In the genomic region with DNA sequence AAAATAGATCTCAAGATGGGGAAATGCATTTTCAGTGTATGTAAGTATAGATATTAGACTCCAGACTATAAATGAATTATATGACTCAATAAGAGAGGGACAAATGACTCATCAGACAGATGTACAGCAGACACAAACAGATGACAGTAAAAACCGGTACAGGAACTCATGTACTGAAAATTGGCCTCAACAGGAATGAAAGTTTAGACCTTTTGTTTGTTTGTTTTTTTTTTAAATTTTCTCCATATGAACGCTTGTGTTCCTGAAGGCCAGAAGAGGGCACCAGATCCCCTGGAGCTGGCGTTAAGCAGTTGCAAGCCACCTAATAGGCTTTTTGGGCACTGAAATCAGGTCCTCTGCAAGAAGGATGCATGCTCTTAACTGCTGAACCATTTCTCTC, we compare ENCODE assay signal across 11 mouse cellular contexts. TPM values are rescaled to one million over a fixed set of nuclear protein-coding genes. Genes with fewer than 3 reads are reported as not detected.
DNase-seq lines count a peak whose midpoint lies in the region; ATAC-seq and TF ChIP-seq lines count a peak whose summit lies in the region.
"Had no signal": no experiment of that assay in that cellular context is flagged by ENCODE, and none has a peak within 500 bp of the region (broad histone marks: within the 10 kb centered on the region; RNA-seq: fewer than 3 reads in every experiment).

No protein-coding gene starts in this region.

- no peaks in the 10 kb centered on the region for H3K36me3 ChIP-seq in heart, embryonic 10.5 days
- H3K36me3 ChIP-seq in heart, embryonic 11.5 days (ENCODE audit: control insufficient read depth, insufficient read depth, low read length): no peaks in the 10 kb centered on the region
- H3K36me3 ChIP-seq in midbrain, embryonic 14.5 days (ENCODE audit: control insufficient read depth, insufficient read depth, low read length): no peaks in the 10 kb centered on the region
- H3K36me3 ChIP-seq in midbrain, embryonic 11.5 days (ENCODE audit: control insufficient read depth, insufficient read depth, low read length): no peaks in the 10 kb centered on the region
- no peaks in the 10 kb centered on the region for H3K36me3 ChIP-seq in small intestine, adult 2 months (ENCODE audit: control insufficient read depth, insufficient read depth, low read length)
- H3K36me3 ChIP-seq: forebrain, embryonic 10.5 days; hindbrain, embryonic 15.5 days; midbrain, embryonic 15.5 days had no signal

- peaks cover 3% of the 10 kb centered on the region; the same call in 1 of the 2 replicates for H3K4me1 ChIP-seq in heart, embryonic 10.5 days
- no peaks in the 10 kb centered on the region for H3K4me1 ChIP-seq in heart, embryonic 11.5 days (ENCODE audit: control insufficient read depth, insufficient read depth, low read length)
- no peaks in the 10 kb centered on the region for H3K4me1 ChIP-seq in midbrain, embryonic 14.5 days (ENCODE audit: control insufficient read depth, insufficient read depth, low read length)
- no peaks in the 10 kb centered on the region for H3K4me1 ChIP-seq in midbrain, embryonic 11.5 days (ENCODE audit: control insufficient read depth, insufficient read depth, low read length)
- peaks cover 7% of the 10 kb centered on the region; the same call in 1 of the 2 replicates for H3K4me1 ChIP-seq in bone marrow macrophage, adult 2 months (ENCODE audit: control insufficient read depth, insufficient read depth, low read length)
- no peaks in the 10 kb centered on the region for H3K4me1 ChIP-seq in small intestine, adult 2 months (ENCODE audit: control insufficient read depth, insufficient read depth, insufficient read length, low read length)
- H3K4me1 ChIP-seq: forebrain, embryonic 10.5 days; hindbrain, embryonic 15.5 days; midbrain, embryonic 15.5 days had no signal

- TF ChIP-seq POLR2A in bone marrow macrophage, adult 2 months (IDR thresholded peaks at IDR 0.05; ENCODE audit: borderline replicate concordance, low read depth, low read length): no peak
- no peak for TF ChIP-seq POLR2A in small intestine, adult 2 months (IDR thresholded peaks at IDR 0.05; ENCODE audit: low read depth, low read length)

- no peak overlapping the region for H3K9ac ChIP-seq in heart, embryonic 11.5 days (ENCODE audit: low read depth, low read length)
- H3K9ac ChIP-seq in midbrain, embryonic 14.5 days (replicated peaks; ENCODE audit: low read length): no peak overlapping the region
- H3K9ac ChIP-seq in midbrain, embryonic 11.5 days (ENCODE audit: low read length): no peak overlapping the region
- H3K9ac ChIP-seq: hindbrain, embryonic 15.5 days; midbrain, embryonic 15.5 days had no signal

- peak; percentile 42 for DNase-seq in heart, embryonic 10.5 days (ENCODE audit: low spot score)
- peak; percentile 72 for DNase-seq in midbrain, embryonic 14.5 days
- no peak for DNase-seq in midbrain, embryonic 11.5 days (ENCODE audit: low spot score, missing footprints)
- DNase-seq in adrenal gland, postnatal 10 days: no peak
- no peak for DNase-seq in cerebellum, adult 9-10 months

- H3K27me3 ChIP-seq in heart, embryonic 10.5 days (ENCODE audit: insufficient read depth, poor library complexity, severe bottlenecking): no peaks in the 10 kb centered on the region
- no peaks in the 10 kb centered on the region for H3K27me3 ChIP-seq in heart, embryonic 11.5 days (ENCODE audit: control insufficient read depth, insufficient read depth, low read length)
- H3K27me3 ChIP-seq in midbrain, embryonic 14.5 days (ENCODE audit: control insufficient read depth, insufficient read depth, low read length): no peaks in the 10 kb centered on the region
- no peaks in the 10 kb centered on the region for H3K27me3 ChIP-seq in midbrain, embryonic 11.5 days (ENCODE audit: control insufficient read depth, insufficient read depth, low read length)
- H3K27me3 ChIP-seq in small intestine, adult 2 months (ENCODE audit: control insufficient read depth, insufficient read depth, low read length): no peaks in the 10 kb centered on the region
- H3K27me3 ChIP-seq: hindbrain, embryonic 15.5 days; midbrain, embryonic 15.5 days had no signal

- WGBS in heart, embryonic 10.5 days: 13% methylated on average over 3 of the region's 3 CpGs
- 22% methylated on average over 3 of the region's 3 CpGs for WGBS in heart, embryonic 11.5 days (ENCODE audit: insufficient replicate concordance)
- 23% methylated on average over 3 of the region's 3 CpGs for WGBS in midbrain, embryonic 14.5 days
- WGBS in midbrain, embryonic 11.5 days: 27% methylated on average over 3 of the region's 3 CpGs
- WGBS in small intestine, adult 2 months: 10% methylated on average over 3 of the region's 3 CpGs

- ATAC-seq in heart, embryonic 11.5 days (replicated peaks; ENCODE audit: insufficient number of reproducible peaks, low FRiP score, low TSS enrichment): no peak
- ATAC-seq in midbrain, embryonic 14.5 days (ENCODE audit: low FRiP score, low TSS enrichment): no peak
- ATAC-seq in midbrain, embryonic 11.5 days (ENCODE audit: low FRiP score): no peak
- ATAC-seq: midbrain, embryonic 15.5 days had no signal

- H3K9me3 ChIP-seq in heart, embryonic 10.5 days: no peaks in the 10 kb centered on the region
- no peaks in the 10 kb centered on the region for H3K9me3 ChIP-seq in heart, embryonic 11.5 days (replicated peaks; ENCODE audit: control insufficient read depth, low read length)
- no peaks in the 10 kb centered on the region for H3K9me3 ChIP-seq in midbrain, embryonic 14.5 days (ENCODE audit: control insufficient read depth, low read length)
- no peaks in the 10 kb centered on the region for H3K9me3 ChIP-seq in midbrain, embryonic 11.5 days (ENCODE audit: control insufficient read depth, low read length)
- H3K9me3 ChIP-seq: forebrain, embryonic 10.5 days; hindbrain, embryonic 15.5 days; midbrain, embryonic 15.5 days had no signal

- H3K4me2 ChIP-seq in heart, embryonic 11.5 days: no peak overlapping the region
- no peak overlapping the region for H3K4me2 ChIP-seq in midbrain, embryonic 14.5 days (ENCODE audit: low read length)
- H3K4me2 ChIP-seq in midbrain, embryonic 11.5 days: no peak overlapping the region
- H3K4me2 ChIP-seq: hindbrain, embryonic 15.5 days; midbrain, embryonic 15.5 days had no signal

- no peak overlapping the region for H3K27ac ChIP-seq in heart, embryonic 10.5 days
- H3K27ac ChIP-seq in heart, embryonic 11.5 days (ENCODE audit: low read depth, low read length): no peak overlapping the region
- no peak overlapping the region for H3K27ac ChIP-seq in midbrain, embryonic 14.5 days (replicated peaks; ENCODE audit: low read depth, low read length)
- H3K27ac ChIP-seq in midbrain, embryonic 11.5 days (ENCODE audit: low read depth, low read length): no peak overlapping the region
- no peak overlapping the region for H3K27ac ChIP-seq in bone marrow macrophage, adult 2 months (ENCODE audit: insufficient read depth, low read depth, low read length)
- H3K27ac ChIP-seq in small intestine, adult 2 months (ENCODE audit: insufficient read depth, low read depth, low read length): no peak overlapping the region
- H3K27ac ChIP-seq: forebrain, embryonic 10.5 days; hindbrain, embryonic 15.5 days; midbrain, embryonic 15.5 days had no signal

- H3K4me3 ChIP-seq in heart, embryonic 10.5 days: no peak overlapping the region
- no peak overlapping the region for H3K4me3 ChIP-seq in heart, embryonic 11.5 days (ENCODE audit: low read depth, low read length)
- no peak overlapping the region for H3K4me3 ChIP-seq in midbrain, embryonic 14.5 days (replicated peaks; ENCODE audit: low read depth, low read length)
- no peak overlapping the region for H3K4me3 ChIP-seq in midbrain, embryonic 11.5 days (ENCODE audit: low read depth, low read length)
- H3K4me3 ChIP-seq in bone marrow macrophage, adult 2 months (ENCODE audit: insufficient read depth, low read length): no peak overlapping the region
- no peak overlapping the region for H3K4me3 ChIP-seq in small intestine, adult 2 months (ENCODE audit: low read depth, low read length)
- H3K4me3 ChIP-seq: forebrain, embryonic 10.5 days; hindbrain, embryonic 15.5 days; midbrain, embryonic 15.5 days had no signal

- peak; percentile 31; the same call in 1 of the 2 replicates for TF ChIP-seq CTCF in bone marrow macrophage, adult 2 months (IDR thresholded peaks at IDR 0.05; ENCODE audit: low read depth, low read length)
- TF ChIP-seq CTCF in small intestine, adult 2 months (IDR thresholded peaks at IDR 0.05; ENCODE audit: extremely low read depth, insufficient read length, insufficient replicate concordance, low read depth, low read length): peak; percentile 22; the same call in 1 of the 2 replicates

RNA-seq across cellular contexts. Expression of a gene that starts 49.8 kb away (rescaled TPM):
- 51.5 and 58.1 TPM in 2 replicates for polyA plus RNA-seq in heart, embryonic 10.5 days (2016; fragmentation: Nextera tagmentation; extraction: Ambion mirVana)
- polyA plus RNA-seq in heart, embryonic 11.5 days (2014; fragmentation: Nextera tagmentation; extraction: Ambion mirVana): 45.5 and 50.0 TPM in 2 replicates
- 71.8 and 76.3 TPM in 2 replicates for polyA plus RNA-seq in midbrain, embryonic 14.5 days (2014; fragmentation: Nextera tagmentation; extraction: Ambion mirVana)
- 60.0 and 67.2 TPM in 2 replicates for polyA plus RNA-seq in midbrain, embryonic 11.5 days (2014; fragmentation: Nextera tagmentation; extraction: Ambion mirVana)
- 24.4 and 25.3 TPM in 2 replicates for polyA plus RNA-seq in bone marrow macrophage, adult 2 months (2012; ENCODE audit: insufficient read depth, insufficient read length, missing spikeins)
- polyA plus RNA-seq in small intestine, adult 2 months (2012; rRNA removed): 35.5 and 90.5 TPM in 2 replicates
- 10 to 100 TPM; 33.9 to 44.8 TPM for total RNA-seq in adrenal gland, postnatal 10 days (2021)

Comparison
In these comparisons a context has a peak if more than half of its experiments do, and no peak if none do; other contexts are left out.
1. DNase-seq: peak in heart, embryonic 10.5 days (single experiment) and midbrain, embryonic 14.5 days (single experiment); none in midbrain, embryonic 11.5 days (single experiment), adrenal gland, postnatal 10 days (single experiment) and cerebellum, adult 9-10 months (single experiment).